Mouse (Mus musculus) heart, adult 10 weeks (tissue): ENCODE results near the gene Ptchd4. TPM values are rescaled to one million over a fixed set of nuclear protein-coding genes. Genes with fewer than 3 reads are reported as not detected.

Experiments used
- polyA plus RNA-seq: library from polyadenylated mRNA; stranded (reverse); fragments of 350-450 nt; fragmentation: Illumina TruSeq; extraction: RNeasy Lipid Tissue Mini Kit (QIAGEN cat#74804); gene quantifications from one replicate; pipeline ENCODE4 v1.2.3, GENCODE M21; 2014; ENCODE audit warnings: low read depth, low replicate concordance

The Ptchd4 gene
- polyA plus RNA-seq, result not detected

DNA sequence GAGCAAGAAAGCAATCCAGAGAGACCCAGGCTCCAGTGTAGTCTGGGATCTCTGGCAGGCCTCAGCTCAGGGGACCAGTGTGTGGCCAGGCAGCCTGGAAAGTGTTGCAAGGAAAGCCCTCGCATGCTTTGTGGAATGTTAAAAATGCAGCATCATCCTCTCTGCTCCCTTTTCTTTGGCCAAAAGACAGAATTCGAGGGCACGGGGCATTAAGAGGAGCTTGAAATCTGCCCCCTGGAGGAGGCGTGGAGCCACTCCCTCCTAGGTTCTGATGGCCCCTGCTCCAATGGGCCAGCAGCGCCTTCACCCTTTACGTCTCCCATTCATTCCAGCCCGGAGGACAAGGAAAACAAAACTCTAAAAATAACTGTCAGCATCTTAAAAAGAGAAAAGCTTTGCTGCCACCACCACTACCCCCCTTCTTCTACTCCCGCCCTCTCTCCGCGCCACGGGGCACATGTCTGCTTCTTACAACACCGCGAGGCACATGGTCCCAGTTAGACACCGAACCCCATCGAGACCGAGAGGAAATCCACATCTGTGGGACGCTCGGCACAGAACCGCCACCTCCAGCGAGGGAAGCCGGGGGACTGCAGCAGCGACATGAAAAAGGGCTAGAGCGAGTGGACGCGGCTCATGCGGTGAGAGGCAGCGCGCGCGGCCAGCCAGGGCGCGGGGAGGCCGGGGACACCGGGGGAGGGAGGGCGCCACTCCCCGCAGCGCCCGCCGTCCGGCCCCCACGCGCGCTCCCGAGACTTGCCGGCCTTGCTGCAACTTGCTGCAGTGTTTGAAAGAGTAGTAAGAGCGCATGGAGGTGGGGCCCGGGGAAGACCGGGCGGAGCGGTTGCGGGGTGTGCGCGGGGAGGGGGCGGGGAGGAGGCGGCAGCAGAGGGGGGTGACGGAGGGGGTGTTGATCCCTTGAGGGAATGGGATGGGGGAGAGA lies at the start of gene Ptchd4:
TSS of gene Ptchd4 (plus strand) at position 279 of the 943 bp plus-strand sequence.

